Mouse (Mus musculus): ENCODE measurements around the gene Slc25a23. TPM values are rescaled to one million over a fixed set of nuclear protein-coding genes. Genes with fewer than 3 reads are reported as not detected.
A peak's percentile ranks its signal among the peaks of the same experiment; 100 is the strongest.

Gene Slc25a23
- polyA plus RNA-seq, 1 experiment from 2014 or later = 8.4 TPM

DNA sequence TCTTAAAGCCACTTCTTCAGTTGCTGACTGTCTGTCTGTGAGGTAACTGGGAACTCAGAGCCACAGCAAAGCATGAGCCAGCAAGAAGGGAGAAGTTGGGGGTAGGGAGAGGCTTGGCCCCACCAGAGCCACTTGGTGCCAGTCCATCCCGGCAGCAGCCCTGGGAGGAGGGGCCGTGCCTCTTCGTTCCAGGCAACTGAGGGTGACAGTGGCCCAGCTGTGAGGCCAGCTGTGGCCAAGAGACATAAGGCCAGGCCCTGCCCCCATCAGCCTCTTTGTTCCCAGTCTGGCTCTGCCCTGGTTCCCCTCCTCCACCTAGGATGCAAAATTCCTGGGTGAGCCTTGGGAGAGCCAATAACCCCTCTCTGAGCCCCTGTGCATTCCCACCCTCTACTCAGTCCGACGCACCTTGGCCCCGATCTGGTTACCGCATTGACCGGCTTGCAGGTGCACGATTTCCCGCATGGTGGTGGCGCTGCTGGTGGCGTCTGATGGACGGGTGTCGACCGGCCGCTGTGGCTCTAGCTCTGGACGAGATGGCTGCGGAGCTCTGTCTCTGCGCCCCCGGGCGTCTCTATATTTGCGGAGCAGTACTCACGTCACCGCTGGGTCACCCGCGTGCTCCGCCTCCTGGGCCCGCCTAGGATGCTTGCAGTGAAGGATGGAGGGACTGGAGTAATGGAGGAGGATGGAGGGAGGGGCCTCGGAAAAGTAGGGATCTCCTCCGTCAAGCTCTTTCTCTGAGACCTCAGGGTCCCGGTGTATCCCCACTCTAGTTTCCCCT, 27.6 kb upstream of the Slc25a23 start, which contains the start of gene Tubb4a:
TSS of gene Tubb4a (minus strand) at position 734 of the 784 bp plus-strand sequence.
- whole genome bisulfite sequencing = under 1% methylated on average over 31 of the region's 31 CpGs
- Histone ChIP-seq H3K36me3 (ENCODE audit: insufficient read depth) (no peaks in the 10 kb centered on the region), H3K4me3 (ENCODE audit: low read depth, low read length) (peak within 1 kb of the TSS; percentile 31), H3K4me1 (ENCODE audit: insufficient read depth) (no peaks in the 10 kb centered on the region), H3K27ac (ENCODE audit: low read depth) (no peak within 1 kb of the TSS), H3K27me3 (ENCODE audit: insufficient read depth, low read length) (peaks cover 6% of the 10 kb centered on the region; the same call in 1 of the 2 replicates), H3K9me3 (ENCODE audit: low read depth, low read length) (no peaks in the 10 kb centered on the region), H3K9ac (peak within 1 kb of the TSS; percentile 13; the same call in 1 of the 2 replicates), H3K4me2 (peak within 1 kb of the TSS; percentile 61)
- TF ChIP-seq CTCF (IDR thresholded peaks at IDR 0.05; ENCODE audit: low read depth) = peak; percentile 8; the same call in 1 of the 2 replicates
- DNase-seq (peak; percentile 57), ATAC-seq (ENCODE audit: insufficient read depth) (peak; percentile 74)

DNA sequence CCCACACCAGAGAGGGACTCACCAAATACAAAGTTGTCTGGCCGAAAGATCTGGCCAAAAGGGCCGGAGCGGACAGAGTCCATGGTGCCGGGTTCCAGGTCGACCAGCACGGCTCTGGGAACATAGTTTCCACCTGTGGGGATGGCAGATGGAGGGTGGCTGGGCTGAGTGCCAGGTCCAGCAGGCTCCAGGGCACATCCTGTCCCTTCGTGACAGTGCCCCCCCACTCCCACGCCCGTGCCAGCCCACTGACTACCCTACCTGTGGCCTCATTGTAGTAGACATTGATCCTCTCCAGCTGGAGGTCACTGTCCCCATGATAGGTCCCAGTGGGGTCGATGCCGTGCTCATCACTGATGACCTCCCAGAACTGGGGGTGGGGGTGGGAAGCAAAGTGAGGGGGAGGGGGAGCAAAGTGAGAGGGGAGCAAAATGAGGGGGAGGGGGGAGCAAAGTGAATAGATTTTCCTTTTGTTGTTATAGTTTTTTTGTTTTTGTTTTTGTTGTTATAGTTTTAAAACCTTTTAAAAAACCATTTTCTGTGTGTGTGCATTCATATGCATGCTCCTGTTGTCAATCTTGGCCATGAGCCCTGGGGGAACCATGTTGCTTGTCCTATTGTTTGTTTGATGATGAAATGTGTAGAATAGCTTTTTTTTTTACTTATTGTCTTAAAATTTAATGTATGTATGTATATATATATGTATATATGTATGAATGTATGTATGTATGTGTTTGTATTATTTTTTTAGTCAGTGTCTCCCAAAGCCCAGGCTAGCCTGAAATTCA, 26.5 kb upstream of the Slc25a23 start:
- TF ChIP-seq CTCF (IDR thresholded peaks at IDR 0.05; ENCODE audit: low read depth) = no peak
- Histone ChIP-seq H3K27me3 (ENCODE audit: insufficient read depth, low read length) (peaks cover 6% of the 10 kb centered on the region; the same call in 1 of the 2 replicates), H3K4me3 (ENCODE audit: low read depth, low read length) (no peak overlapping the region), H3K4me1 (ENCODE audit: insufficient read depth) (no peaks in the 10 kb centered on the region), H3K9me3 (ENCODE audit: low read depth, low read length) (no peaks in the 10 kb centered on the region), H3K4me2 (no peak overlapping the region), H3K9ac (no peak overlapping the region), H3K36me3 (ENCODE audit: insufficient read depth) (no peaks in the 10 kb centered on the region), H3K27ac (ENCODE audit: low read depth) (no peak overlapping the region)
- 80% methylated on average over 11 of the region's 11 CpGs for WGBS
- DNase-seq = no peak
- no peak for ATAC-seq (ENCODE audit: insufficient read depth)

DNA sequence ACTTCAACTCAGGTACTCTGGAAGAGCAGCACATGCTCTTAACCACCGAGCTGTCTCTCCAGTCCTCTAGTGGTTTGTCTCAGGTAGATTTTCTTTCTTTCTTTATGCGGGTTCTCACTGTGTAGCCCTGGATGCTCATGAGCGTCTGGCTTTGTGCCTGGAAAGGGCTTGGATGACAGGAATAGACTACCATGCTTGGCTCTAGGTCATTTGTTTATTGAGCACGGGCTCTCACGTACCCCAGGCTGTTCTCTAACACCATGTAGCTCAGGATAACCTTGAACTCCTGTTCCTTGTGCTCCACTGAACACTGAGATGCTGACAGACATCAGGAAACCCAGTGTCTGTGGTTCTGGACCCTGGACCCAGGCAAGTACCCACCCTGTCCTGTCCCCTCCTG, 22.8 kb upstream of the Slc25a23 start:
- Histone ChIP-seq H3K4me2 (no peak overlapping the region), H3K27ac (ENCODE audit: low read depth) (no peak overlapping the region), H3K9ac (no peak overlapping the region), H3K36me3 (ENCODE audit: insufficient read depth) (no peaks in the 10 kb centered on the region), H3K9me3 (ENCODE audit: low read depth, low read length) (no peaks in the 10 kb centered on the region), H3K27me3 (ENCODE audit: insufficient read depth, low read length) (peaks cover 2% of the 10 kb centered on the region; the same call in 1 of the 2 replicates), H3K4me3 (ENCODE audit: low read depth, low read length) (no peak overlapping the region), H3K4me1 (ENCODE audit: insufficient read depth) (no peaks in the 10 kb centered on the region)
- no peak for DNase-seq
- no peak for TF ChIP-seq CTCF (IDR thresholded peaks at IDR 0.05; ENCODE audit: low read depth)
- ATAC-seq (ENCODE audit: insufficient read depth) = no peak
- 77% methylated on average over 5 of the region's 5 CpGs for WGBS

DNA sequence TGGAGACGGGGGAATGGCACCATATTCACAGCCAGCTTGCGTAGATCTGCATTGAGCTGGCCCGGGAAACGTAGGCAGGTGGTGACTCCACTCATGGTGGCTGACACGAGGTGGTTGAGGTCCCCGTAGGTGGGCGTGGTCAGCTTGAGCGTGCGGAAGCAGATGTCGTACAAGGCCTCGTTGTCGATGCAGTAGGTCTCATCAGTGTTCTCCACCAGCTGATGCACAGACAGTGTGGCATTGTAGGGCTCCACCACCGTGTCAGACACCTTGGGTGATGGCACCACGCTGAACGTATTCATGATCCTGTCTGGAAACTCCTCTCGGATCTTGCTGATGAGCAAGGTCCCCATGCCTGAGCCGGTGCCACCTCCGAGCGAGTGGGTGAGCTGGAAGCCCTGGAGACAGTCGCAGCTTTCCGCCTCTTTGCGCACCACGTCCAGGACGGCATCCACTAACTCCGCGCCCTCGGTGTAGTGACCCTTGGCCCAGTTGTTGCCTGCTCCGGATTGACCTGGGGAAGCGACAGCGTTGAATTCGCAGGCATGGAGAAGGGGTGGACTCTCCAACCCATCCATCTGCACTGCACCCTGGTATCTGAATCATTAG, 21.7 kb upstream of the Slc25a23 start:
- no peak for ATAC-seq (ENCODE audit: insufficient read depth)
- no peak for DNase-seq
- Histone ChIP-seq H3K4me3 (ENCODE audit: low read depth, low read length) (no peak overlapping the region), H3K27me3 (ENCODE audit: insufficient read depth, low read length) (no peaks in the 10 kb centered on the region), H3K4me2 (no peak overlapping the region), H3K27ac (ENCODE audit: low read depth) (no peak overlapping the region), H3K4me1 (ENCODE audit: insufficient read depth) (no peaks in the 10 kb centered on the region), H3K9ac (no peak overlapping the region), H3K36me3 (ENCODE audit: insufficient read depth) (no peaks in the 10 kb centered on the region), H3K9me3 (ENCODE audit: low read depth, low read length) (no peaks in the 10 kb centered on the region)
- TF ChIP-seq CTCF (IDR thresholded peaks at IDR 0.05; ENCODE audit: low read depth) = no peak
- WGBS = 93% methylated on average over 31 of the region's 31 CpGs

DNA sequence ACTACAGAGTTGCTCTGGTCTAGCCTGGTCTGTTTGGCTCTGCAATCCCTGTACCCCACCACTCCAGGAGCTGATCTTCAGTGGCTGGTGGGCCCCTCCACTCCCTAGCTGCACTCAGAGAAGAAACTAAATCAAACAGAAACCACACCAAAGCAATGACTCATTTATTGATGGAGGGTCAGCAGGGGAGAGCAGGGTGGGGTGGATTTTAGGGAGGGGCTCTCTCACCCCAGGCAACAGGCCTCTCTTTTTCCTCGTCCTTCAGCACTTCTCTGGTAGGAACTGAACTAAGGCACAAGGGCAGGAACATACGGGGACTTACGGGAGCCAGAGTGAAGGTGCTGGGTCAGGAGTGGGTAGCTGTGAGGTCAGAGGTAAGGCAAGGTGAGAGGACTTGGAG, 20.3 kb upstream of the Slc25a23 start:
- Histone ChIP-seq H3K4me3 (ENCODE audit: low read depth, low read length) (no peak overlapping the region), H3K9ac (no peak overlapping the region), H3K27ac (ENCODE audit: low read depth) (no peak overlapping the region), H3K4me2 (no peak overlapping the region), H3K4me1 (ENCODE audit: insufficient read depth) (no peaks in the 10 kb centered on the region), H3K9me3 (ENCODE audit: low read depth, low read length) (no peaks in the 10 kb centered on the region), H3K36me3 (ENCODE audit: insufficient read depth) (no peaks in the 10 kb centered on the region), H3K27me3 (ENCODE audit: insufficient read depth, low read length) (no peaks in the 10 kb centered on the region)
- no peak for TF ChIP-seq CTCF (IDR thresholded peaks at IDR 0.05; ENCODE audit: low read depth)
- 56% methylated on average over 3 of the region's 3 CpGs for WGBS
- DNase-seq = no peak
- ATAC-seq (ENCODE audit: insufficient read depth) = no peak

DNA sequence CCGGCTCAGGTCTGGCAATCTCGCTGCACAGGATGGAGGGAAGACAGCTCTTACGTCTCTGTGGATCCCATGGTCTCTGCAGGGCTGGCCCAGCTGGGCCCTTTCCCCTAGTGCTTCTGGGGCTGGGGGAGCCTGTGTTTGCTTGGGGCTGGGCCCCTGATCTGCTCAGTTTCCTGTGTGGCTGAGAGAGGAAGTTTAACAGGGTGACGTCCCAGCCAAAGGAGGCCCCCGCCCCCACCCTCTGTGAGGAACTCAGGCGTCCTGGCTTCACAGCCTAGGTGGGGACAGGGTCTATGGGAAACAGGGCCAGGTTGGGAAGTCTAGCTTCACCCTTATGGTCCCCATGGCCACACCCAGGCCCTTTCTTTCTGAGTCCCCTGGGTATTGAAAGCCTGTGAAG, 18.7 kb upstream of the Slc25a23 start, which contains the start of gene Dennd1c:
TSS of gene Dennd1c (minus strand) at position 179 of the 400 bp plus-strand sequence.
- no peak for TF ChIP-seq CTCF (IDR thresholded peaks at IDR 0.05; ENCODE audit: low read depth)
- H3K4me2 ChIP-seq = no peak within 1 kb of the TSS
- no peaks in the 10 kb centered on the region for H3K27me3 ChIP-seq (ENCODE audit: insufficient read depth, low read length)
- H3K9me3 ChIP-seq (ENCODE audit: low read depth, low read length) = no peaks in the 10 kb centered on the region
- ATAC-seq (ENCODE audit: insufficient read depth) (peak; percentile 39; the same call in 1 of the 2 replicates), DNase-seq (no peak)
- no peaks in the 10 kb centered on the region for H3K36me3 ChIP-seq (ENCODE audit: insufficient read depth)
- 27% methylated on average over 6 of the region's 6 CpGs for WGBS
- H3K9ac ChIP-seq = no peak within 1 kb of the TSS
- H3K4me1 ChIP-seq (ENCODE audit: insufficient read depth) = no peaks in the 10 kb centered on the region
- no peak within 1 kb of the TSS for H3K4me3 ChIP-seq (ENCODE audit: low read depth, low read length)
- H3K27ac ChIP-seq (ENCODE audit: low read depth) = no peak within 1 kb of the TSS
